Mouse (Mus musculus): ENCODE data around the gene Colec11.

- no peak for TF ChIP-seq POLR2A (IDR thresholded peaks at IDR 0.05; ENCODE audit: borderline replicate concordance, control insufficient read depth, low read depth, low read length)
- no peak for TF ChIP-seq CTCF (IDR thresholded peaks at IDR 0.05; ENCODE audit: control insufficient read depth, insufficient read depth, low read length)
These were observed 39.1 kb downstream of the Colec11 start for GRCm38 (mm10) chr12:28584036-28584435.

Measured in bone marrow, adult 2 months (tissue).